Mouse (Mus musculus) heart, postnatal 4 days (tissue): ENCODE data around the gene Casp7. TPM values are rescaled to one million over a fixed set of nuclear protein-coding genes. Genes with fewer than 3 reads are reported as not detected.
A peak's percentile ranks its signal among the peaks of the same experiment; 100 is the strongest.

Experiments
- DNase-seq: peaks from one replicate; pipeline ENCODE4 v3.0.0; 2021
- total RNA-seq, 2 experiments: library from RNA; stranded (reverse); gene quantifications; 2 replicates each; pipeline ENCODE4 v1.2.3; 2021

The Casp7 gene
- total RNA-seq, 2 experiments from 2014 or later = 26.1 to 26.4 TPM

DNA sequence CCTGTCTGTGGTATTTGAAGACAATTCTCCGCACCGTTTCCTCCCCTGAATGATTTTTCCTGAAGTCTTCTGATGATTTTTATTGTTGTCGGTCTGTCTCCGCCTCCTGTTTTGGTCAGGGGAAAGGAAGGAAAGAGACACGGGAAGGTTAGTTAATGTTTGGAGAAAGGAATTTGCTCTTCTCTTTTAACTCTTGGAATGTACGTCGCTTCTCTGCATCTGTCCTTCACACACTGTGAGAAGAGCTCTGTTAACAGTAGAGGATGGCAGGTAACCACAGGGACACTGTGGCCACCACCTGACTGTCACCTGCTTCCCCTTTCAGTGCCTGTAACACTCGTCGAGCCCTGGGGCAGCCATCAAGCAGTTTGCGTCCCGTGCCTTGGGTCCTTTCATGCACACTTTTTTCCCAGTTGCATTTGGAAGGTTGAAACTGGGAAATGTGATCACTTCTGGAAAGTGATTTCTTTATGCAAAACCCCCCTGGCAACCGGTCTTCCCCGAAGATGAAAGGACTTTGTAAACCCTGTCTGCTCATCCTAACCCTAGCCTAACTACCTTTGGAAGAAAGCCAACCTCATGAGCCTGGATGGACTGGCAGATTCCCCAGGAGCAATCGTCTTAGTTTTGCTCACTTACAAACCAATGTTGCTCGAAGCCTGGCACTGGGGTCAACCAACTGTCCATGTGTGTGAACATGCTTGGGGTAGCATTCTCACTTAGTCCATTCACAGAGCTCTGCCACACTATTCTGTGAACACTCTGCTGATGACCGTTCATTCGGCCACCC lies 27.9 kb downstream of the Casp7 start:
- DNase-seq = no peak

DNA sequence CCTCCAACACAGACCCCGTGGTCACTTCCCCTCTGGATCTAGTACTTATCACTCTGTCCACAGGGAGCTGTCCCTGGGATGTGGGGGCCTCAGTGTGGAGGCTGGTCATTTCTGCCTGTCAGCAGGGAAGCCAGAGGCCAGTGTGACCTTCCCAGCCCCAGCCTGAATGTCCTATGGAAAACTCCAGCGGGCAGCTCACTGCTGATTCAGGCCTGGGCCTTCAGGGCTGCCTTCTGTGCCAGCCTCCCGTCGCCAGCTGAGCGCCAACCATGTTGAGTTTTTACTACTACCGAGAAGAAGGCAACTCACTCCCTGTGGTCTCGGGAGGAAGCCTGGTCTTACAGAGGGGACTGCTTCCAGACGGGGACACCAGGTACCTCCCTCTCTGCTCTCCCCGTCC lies 28.6 kb downstream of the Casp7 start:
- peak; percentile 65 for DNase-seq

DNA sequence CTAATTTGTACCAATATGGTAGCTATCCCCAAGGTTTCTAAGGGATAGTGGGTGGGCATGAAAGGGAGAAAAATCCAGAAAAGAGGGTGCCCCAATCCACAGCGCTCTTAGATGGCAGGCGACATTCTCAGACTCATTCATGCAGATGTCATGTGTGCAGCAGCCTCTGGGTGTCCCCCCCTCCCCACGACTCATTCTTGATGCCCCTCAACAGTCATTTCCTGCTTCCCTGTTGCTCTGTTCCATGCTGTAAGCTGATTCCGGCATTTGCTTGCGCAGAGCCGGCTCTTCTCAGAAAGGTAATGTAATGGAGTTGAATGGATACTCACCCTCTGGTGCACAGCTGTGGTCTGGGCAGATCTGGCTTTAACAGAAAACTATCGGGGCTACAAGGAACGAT lies 33.4 kb downstream of the Casp7 start:
- no peak for DNase-seq

DNA sequence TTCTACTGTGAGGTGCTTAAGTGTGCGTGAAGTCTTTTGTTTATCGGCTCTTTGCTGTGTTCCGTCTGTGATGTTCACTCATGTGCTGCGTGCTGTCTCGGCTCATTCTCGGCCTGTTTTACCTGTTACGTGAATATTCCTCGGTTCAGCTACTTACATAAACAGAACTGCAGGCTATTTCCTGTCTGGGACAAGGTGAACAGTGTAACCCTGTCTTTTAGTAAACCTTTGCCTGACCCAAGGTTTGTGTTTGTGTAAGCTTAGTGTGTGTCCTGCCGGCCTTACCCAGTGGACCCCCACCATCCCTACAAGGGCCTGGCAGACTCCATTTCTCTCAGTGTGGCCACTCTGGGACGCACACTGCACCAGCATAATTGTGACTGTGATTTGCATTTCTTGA lies 35.8 kb downstream of the Casp7 start:
- DNase-seq = no peak

DNA sequence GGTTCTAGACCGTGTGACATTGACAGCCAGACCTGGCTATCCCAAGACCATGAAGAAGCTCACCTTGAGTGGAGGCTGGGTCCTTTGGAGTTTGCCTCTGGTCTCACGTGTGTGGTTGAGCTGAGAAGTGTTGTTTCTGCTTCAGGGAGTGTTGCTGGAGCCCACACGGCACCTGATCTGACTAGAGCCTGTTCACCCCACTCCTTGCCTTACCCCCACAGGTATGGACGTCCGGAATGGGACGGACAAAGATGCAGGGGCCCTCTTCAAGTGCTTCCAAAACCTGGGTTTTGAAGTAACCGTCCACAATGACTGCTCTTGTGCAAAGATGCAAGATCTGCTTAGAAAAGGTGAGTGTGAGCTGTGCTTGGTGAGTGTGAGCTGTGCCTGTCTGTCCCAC lies 36.7 kb downstream of the Casp7 start:
- DNase-seq = no peak

DNA sequence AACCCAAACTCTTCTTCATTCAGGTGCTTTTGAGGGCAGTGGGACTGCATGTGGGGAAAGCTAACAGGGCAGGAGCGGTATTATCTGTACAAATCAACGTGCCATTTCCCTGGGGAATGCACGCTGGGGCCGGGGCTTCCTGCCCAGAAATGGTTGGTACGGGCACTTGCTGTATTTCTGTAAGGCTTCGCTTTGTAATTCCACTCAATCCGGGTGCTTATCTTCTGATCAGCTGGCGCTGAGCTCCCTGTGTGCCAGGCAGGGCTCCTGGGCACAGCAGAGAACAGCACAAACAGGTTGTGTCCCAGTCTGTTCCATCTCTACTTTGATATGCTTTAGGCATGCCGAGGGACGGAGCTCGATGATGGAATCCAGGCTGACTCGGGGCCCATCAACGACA lies 39.5 kb downstream of the Casp7 start:
- no peak for DNase-seq

DNA sequence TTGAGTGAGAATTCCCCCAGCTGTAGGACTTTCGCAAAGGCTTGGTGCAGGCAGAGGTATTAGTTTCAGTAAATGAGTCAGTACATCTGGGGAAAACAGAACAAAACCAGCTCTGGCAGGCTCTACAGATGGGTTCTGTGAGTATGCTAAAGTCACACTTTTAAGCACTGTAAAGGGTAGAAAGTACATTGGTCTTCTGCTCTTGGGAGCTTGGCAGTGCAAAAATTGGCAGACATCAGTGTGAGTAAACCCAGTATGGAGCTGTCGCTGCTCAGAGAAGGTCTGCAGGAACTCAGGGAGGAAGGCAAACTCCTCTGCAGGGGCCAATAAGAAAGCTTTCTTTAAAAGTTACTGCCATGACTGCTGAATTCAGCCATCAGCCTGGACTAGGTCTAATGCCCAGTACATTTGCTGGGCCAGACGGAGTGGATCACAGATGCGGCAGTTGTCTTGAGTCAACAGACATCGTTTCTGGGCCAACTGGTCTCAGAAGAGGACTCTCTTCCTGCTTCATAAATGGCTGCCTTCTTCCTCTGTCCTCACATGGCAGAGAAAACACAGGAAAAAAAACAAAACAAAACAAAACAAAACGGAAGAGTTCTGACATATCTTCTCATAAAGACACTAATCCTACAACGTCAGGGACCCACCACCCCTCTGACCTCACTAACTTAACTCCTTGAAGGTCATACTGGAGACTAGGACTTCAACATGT lies 41.6 kb downstream of the Casp7 start:
- DNase-seq = peak; percentile 48

DNA sequence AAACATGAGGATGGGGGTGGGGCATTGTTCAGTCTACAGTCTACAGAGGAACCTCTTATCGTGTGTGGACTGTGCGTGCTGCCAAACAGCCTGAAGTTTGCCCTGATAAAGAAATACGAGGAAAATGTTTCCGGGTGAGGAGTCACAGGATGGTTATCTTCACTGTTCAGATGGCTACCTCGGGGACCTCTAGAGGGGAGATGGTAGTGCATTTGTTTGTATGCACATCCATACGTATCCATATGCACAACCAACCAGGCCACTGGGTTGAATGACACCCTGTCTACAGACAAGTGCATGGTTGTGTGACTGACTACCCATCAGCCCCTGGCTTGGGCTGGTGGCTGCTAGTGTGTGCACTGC lies 42.1 kb downstream of the Casp7 start:
- DNase-seq = no peak

DNA sequence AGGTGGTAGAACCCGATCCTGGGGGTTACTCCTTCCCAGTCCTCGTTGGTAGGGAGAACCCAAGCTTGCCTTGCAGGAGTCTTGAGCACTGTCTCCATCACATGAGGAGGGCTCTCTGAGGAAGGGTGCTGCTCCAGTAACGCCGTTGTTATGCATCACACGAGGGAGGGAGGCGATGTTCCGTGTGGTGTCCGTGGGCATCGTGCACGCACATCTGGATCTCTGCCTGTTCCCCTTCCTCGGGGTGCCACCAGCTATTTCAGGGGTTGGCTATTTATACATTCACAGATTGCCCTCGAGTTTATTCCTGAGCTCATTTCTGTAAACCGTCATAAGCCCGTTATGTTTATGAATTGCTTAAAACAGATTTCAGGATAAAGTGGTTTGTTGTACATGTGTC lies 46.5 kb downstream of the Casp7 start:
- no peak for DNase-seq

DNA sequence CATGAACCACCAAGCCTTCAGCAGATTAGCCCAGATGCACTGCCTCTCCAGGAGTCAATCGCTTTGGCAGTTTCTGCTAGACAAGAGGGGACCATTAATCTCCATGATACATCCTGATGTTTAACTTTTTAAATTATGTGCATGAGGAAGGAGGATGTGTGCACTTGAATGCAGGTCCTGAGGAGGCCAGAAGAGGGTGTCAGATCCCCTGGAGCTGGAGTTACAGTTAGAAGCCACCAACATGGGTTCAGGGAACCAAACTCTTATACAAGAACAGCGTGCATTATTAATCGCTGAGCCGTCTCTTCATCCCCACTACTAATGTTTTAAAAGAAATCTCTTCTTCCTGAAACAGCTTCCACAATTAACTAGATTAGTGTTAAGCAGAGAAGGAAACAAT lies 51.9 kb downstream of the Casp7 start:
- DNase-seq = no peak

DNA sequence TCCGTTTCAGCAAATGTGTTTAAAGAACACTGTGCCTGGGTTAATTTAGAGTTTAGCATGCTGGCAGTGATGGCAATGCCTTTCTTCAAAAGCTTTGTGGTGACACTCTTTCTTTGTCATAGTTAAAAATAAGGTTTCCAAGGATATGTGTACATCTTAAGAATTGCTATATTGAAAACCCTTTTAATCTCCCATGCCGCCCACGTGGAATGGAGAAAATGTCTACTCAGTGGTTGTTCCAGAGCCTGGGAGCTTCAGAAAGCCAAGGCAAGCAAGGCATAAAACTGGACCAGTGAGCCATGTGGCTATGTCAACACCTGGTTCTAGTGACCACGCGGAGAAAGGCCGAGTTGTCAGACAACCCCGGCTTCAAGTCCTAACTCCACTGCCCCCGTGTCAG lies 52.6 kb downstream of the Casp7 start:
- DNase-seq = no peak

DNA sequence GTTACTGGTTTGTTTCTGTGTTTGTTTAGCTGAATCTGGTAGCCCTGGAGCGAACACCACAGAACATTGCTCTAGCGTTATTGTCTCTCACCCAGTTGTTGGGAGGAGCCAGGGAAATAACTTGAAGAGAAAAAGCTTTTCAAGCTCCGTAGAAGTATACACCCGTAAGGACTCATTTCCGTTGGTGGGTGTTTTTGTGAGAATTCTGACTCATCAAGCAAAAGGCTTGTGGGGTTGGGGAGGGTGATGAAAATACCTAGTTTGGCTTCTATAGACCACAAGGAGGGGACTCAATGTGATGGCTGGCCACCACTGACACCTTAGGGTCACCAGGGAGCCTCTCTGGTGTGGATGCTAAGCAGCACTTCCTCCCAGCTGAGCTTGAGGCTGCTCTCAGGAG lies 54.0 kb downstream of the Casp7 start:
- no peak for DNase-seq

DNA sequence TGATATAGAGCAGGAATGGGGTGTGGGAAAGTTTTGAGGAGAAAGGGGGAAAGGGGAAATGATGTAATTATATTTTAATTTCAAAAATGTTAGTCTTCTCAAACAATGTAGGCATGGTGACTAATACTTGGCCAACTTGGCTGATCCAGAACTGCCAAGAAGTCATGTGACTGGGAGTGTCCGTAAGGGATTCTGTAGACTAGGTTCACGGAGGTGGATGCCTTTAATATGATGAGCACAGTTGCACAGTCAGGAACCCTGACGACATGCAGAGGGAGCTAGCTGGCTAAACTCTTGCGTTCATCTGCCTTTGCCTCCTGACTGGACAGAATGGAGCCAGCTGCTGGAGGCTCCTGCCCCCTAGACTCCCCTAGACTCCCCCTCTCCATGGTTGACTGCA lies 54.9 kb downstream of the Casp7 start:
- DNase-seq = no peak

DNA sequence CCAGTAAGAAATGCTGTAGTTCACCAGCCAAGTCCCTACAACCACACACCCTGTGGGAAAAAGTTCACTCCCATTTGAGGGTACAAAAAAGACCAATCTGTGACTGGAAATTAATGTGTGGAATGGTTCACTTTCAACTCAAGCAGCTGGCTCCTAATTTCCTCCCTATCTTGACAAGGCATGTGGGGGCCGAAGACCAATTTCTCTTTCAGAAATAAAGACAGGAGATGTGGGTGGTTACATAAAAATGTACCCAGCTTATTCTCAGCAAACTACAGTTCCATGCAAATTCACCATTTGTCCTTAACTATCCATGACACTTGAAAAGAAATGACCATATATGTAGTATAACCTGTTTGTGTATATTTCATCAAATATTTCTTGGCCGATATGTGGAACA lies 55.5 kb downstream of the Casp7 start:
- no peak for DNase-seq

DNA sequence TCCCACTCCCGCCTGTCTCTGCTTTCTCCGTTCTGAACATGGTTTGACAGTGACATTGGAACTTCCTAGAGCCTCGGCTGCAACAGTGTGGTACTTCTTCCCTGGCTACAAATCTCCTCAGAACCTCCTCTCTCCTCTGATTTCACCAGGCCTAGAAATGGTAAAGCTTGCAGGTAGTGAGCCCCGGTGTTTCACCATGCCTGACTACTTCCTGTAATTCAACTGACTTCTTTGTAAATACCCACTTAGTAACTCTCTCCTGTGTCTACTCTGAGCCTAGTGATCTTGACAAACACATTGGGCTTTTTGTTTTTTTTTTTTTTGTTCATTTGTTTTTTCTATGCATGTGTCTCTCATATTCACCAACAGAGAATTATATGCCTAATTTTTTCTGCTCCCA lies 57.9 kb downstream of the Casp7 start:
- DNase-seq = no peak

DNA sequence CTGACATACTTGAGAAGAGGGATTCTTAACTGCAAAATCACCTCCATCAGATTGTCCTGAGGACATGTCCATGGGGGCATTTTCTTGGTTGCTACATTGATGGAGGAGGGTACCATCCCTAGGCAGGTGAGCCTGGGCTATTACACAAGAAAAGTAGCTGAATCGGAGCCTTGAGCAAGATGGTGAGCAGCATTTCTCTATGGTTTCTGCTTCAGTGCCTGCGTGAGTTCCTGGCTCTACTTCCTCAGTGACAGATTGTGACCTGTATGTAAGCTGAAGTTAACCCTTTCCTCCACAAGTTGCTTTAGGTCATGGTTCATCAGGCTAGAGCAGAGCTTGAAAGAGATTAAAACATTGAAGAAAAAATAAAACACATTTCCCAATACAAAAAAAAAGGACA lies 58.4 kb downstream of the Casp7 start:
- DNase-seq = no peak

DNA sequence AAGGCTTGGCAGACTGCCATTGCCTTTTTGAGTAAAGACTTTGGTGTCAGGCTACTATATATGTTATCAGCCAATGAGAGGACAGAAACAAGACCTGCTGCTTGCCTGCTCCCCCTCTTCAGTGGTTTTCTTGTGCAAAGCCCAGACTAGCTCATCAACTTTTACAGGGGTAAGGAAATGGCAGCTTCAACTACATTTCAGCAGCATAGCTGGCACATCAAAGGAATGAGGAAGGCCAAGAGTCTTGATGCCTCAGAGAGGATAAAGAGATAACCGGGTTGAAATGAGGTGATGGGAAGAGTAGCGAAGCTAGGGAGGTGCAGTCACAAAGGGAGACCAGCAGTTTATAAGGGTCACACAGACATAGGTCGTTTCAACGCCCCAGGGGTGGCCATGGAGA lies 60.6 kb downstream of the Casp7 start:
- no peak for DNase-seq

DNA sequence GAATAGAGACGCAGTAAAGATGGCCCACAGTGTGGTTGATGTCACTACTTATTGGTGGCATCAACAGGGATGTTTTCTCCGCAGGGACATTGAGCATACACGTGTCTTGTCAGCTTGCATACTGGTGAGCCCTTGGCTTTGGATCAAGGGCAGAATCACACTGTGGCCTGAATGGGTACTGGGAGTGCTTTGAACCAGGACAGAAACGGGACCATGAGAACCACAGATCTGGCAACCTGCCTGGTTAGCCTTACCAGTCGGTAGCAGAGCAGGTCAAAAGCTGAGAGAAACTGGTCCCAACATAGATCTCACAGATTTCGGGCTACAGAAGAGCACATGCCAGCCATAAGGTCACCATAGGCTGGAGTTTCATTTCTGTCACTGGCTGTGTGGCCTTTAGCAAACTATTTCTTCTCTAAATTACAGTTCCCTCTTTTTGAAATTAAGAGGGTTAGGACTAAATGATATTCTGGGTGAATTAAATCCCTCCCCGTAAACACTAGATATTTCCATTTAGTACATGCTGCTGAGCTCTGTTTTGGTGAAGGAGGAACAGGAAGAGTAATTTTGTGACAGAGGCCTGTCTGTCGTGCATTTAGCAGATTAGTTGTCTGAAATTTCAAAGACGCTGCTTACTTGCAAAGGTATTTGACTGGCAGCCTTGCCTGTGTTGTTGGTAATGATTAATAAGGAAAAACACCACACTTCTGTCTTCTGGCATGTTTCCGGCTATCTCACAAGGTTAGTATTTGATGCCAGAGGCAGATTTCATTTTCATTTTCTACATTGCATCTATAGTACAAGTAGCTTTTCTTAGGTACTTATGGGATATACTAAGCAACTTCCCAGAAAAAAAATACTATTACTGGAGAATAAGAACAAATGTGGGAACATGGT lies 62.5 kb downstream of the Casp7 start:
- DNase-seq = no peak

DNA sequence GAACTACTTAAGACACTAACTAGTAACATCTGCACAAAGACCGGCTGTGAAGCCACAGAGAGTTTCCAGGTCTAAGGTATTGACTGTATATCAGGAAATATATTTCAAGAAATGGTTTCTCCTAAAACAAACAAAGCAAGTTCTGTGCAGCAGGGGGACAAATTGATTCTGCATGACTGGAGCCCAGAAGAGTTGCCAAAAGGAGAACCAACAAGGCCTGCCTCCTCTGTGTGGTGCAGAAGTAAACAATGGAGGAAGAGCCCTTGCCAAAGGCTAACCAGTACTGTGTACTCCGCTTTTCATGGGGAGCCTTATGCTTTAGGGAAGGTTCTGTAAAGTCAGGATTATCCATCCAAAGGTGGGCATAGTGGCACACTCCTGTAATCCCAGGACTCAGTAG lies 63.3 kb downstream of the Casp7 start:
- DNase-seq = no peak

DNA sequence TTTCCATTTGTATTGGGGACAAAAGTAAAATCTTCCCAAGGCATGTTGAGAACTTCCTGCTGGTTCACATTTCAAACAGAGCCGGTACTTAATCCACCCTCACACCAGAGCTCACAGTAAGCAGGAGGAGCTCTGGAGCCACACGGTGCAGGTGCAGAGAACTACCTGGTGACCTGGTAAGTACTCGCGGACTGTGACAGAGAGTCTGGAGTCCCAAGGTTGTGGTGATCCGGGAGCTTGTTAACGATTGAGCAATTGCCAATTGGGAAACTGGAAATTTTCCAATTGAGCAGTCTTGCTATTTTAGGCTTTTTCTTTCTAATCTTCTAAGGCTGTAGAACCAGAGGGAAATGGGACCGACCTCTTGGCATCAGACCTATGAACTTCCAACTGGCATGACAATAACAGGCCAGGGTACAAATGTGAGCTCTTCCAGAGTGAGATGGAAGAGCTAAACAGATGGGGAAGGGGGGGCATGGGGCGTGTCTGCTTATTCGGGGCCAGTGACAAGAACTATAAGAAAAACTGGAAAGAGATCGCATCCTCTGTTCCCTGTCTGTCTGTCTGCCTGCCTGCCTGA lies 64.7 kb downstream of the Casp7 start, which contains the start of gene Plekhs1:
TSS of gene Plekhs1 (plus strand) at position 119 of the 580 bp plus-strand sequence.
- DNase-seq = no peak

DNA sequence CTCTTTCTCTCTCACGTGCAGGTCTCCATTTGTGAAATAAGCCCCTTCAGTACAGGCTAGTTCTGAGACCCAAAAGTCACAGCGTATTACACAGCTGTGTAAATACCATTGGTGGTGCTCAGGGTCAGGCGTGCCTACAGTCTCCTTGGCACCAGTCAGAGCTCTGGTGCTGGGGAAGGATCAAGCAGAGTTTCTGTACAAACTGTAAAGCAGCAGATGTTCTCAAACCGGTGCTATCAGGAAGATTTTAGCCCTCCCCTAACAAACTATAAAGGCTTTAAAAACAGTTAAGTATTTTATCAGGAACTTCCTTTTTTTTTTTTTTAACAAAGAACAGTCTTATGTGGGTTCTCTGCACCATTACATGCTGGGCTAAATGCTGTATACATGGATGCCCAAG lies 65.9 kb downstream of the Casp7 start:
- DNase-seq = no peak

DNA sequence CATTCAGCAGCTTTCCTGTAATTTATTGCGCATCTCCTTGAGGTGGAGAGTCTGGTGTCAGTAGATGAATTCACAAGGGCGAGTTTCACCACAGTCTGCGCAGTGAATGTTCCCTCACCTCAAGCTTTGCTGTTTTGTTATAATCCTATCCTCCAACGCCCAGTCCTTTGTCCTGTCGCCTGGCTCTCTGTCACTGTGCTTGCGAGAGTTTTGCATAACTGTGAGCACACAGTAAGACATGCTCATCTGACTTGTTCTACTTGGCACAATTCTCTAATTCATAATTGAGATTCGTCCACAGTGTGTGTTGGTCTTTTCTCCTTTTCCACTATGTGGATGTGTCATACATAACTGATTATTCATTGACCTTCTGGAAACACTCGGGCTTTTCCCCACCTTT lies 69.6 kb downstream of the Casp7 start:
- no peak for DNase-seq
